Mouse (Mus musculus): Measurements from ENCODE around the gene Lurap1.

GRCm38 (mm10) chr4:116165708-116166407 is 14.7 kb upstream of the Lurap1 start:
- TF ChIP-seq CTCF (IDR thresholded peaks at IDR 0.05; ENCODE audit: low read depth) (no peak), EP300 (IDR thresholded peaks at IDR 0.05; ENCODE audit: low read depth) (no peak)
